Mouse (Mus musculus): ENCODE measurements around the gene Snrpb. TPM values are rescaled to one million over a fixed set of nuclear protein-coding genes. Genes with fewer than 3 reads are reported as not detected.

The Snrpb gene
- polyA plus RNA-seq, 1 experiment from 2014 or later = 756 TPM

- H3K4me1 ChIP-seq (ENCODE audit: control insufficient read depth, insufficient read depth, low read length) = no peaks in the 10 kb centered on the region
- H3K27ac ChIP-seq (replicated peaks; ENCODE audit: low read depth, low read length) = no peak overlapping the region
- no peak overlapping the region for H3K4me3 ChIP-seq (ENCODE audit: low read depth, low read length)
- H3K4me2 ChIP-seq (ENCODE audit: low read depth, low read length) = no peak overlapping the region
- DNase-seq (ENCODE audit: low spot score) (no peak), ATAC-seq (replicated peaks; ENCODE audit: insufficient number of reproducible peaks, low FRiP score, low TSS enrichment, low read depth) (no peak)
- WGBS = 61% methylated on average over 14 of the region's 14 CpGs
- H3K36me3 ChIP-seq (replicated peaks; ENCODE audit: control insufficient read depth, insufficient read depth, low read depth, low read length) = no peaks in the 10 kb centered on the region
- H3K9me3 ChIP-seq (replicated peaks; ENCODE audit: control insufficient read depth, low read length) = no peaks in the 10 kb centered on the region
- no peak overlapping the region for H3K9ac ChIP-seq (replicated peaks; ENCODE audit: low read length)
- H3K27me3 ChIP-seq (ENCODE audit: control insufficient read depth, insufficient read depth, low read length) = no peaks in the 10 kb centered on the region
These were observed 21.7 kb downstream of the Snrpb start for GRCm38 (mm10) chr2:130157231-130158087.

- no peak overlapping the region for H3K27ac ChIP-seq (replicated peaks; ENCODE audit: low read depth, low read length)
- H3K9me3 ChIP-seq (replicated peaks; ENCODE audit: control insufficient read depth, low read length) = no peaks in the 10 kb centered on the region
- no peaks in the 10 kb centered on the region for H3K4me1 ChIP-seq (ENCODE audit: control insufficient read depth, insufficient read depth, low read length)
- DNase-seq (ENCODE audit: low spot score) (no peak), ATAC-seq (replicated peaks; ENCODE audit: insufficient number of reproducible peaks, low FRiP score, low TSS enrichment, low read depth) (no peak)
- H3K36me3 ChIP-seq (replicated peaks; ENCODE audit: control insufficient read depth, insufficient read depth, low read depth, low read length) = no peaks in the 10 kb centered on the region
- no peaks in the 10 kb centered on the region for H3K27me3 ChIP-seq (ENCODE audit: control insufficient read depth, insufficient read depth, low read length)
- H3K9ac ChIP-seq (replicated peaks; ENCODE audit: low read length) = no peak overlapping the region
- H3K4me3 ChIP-seq (ENCODE audit: low read depth, low read length) = no peak overlapping the region
- H3K4me2 ChIP-seq (ENCODE audit: low read depth, low read length) = no peak overlapping the region
These were observed 23.4 kb downstream of the Snrpb start for GRCm38 (mm10) chr2:130155851-130156250.

- H3K36me3 ChIP-seq (replicated peaks; ENCODE audit: control insufficient read depth, insufficient read depth, low read depth, low read length) = no peaks in the 10 kb centered on the region
- H3K27me3 ChIP-seq (ENCODE audit: control insufficient read depth, insufficient read depth, low read length) = no peaks in the 10 kb centered on the region
- WGBS = 89% methylated on average over 3 of the region's 3 CpGs
- H3K4me2 ChIP-seq (ENCODE audit: low read depth, low read length) = no peak overlapping the region
- H3K9ac ChIP-seq (replicated peaks; ENCODE audit: low read length) = no peak overlapping the region
- H3K4me3 ChIP-seq (ENCODE audit: low read depth, low read length) = no peak overlapping the region
- H3K4me1 ChIP-seq (ENCODE audit: control insufficient read depth, insufficient read depth, low read length) = no peaks in the 10 kb centered on the region
- no peak overlapping the region for H3K27ac ChIP-seq (replicated peaks; ENCODE audit: low read depth, low read length)
- ATAC-seq (replicated peaks; ENCODE audit: insufficient number of reproducible peaks, low FRiP score, low TSS enrichment, low read depth) = no peak
- no peaks in the 10 kb centered on the region for H3K9me3 ChIP-seq (replicated peaks; ENCODE audit: control insufficient read depth, low read length)
- DNase-seq (ENCODE audit: low spot score) = no peak
These were observed 24.0 kb downstream of the Snrpb start for GRCm38 (mm10) chr2:130155171-130155570.

- no peak for ATAC-seq (replicated peaks; ENCODE audit: insufficient number of reproducible peaks, low FRiP score, low TSS enrichment, low read depth)
- Histone ChIP-seq H3K9me3 (replicated peaks; ENCODE audit: control insufficient read depth, low read length) (no peaks in the 10 kb centered on the region), H3K36me3 (replicated peaks; ENCODE audit: control insufficient read depth, insufficient read depth, low read depth, low read length) (no peaks in the 10 kb centered on the region), H3K4me1 (ENCODE audit: control insufficient read depth, insufficient read depth, low read length) (no peaks in the 10 kb centered on the region), H3K4me3 (ENCODE audit: low read depth, low read length) (no peak overlapping the region), H3K4me2 (ENCODE audit: low read depth, low read length) (no peak overlapping the region), H3K27me3 (ENCODE audit: control insufficient read depth, insufficient read depth, low read length) (no peaks in the 10 kb centered on the region), H3K9ac (replicated peaks; ENCODE audit: low read length) (no peak overlapping the region), H3K27ac (replicated peaks; ENCODE audit: low read depth, low read length) (no peak overlapping the region)
- DNase-seq (ENCODE audit: low spot score) = no peak
- 71% methylated on average over 5 of the region's 5 CpGs for WGBS
These were observed 33.0 kb downstream of the Snrpb start for GRCm38 (mm10) chr2:130146089-130146668.

- 87% methylated on average over 23 of the region's 23 CpGs for WGBS
- ATAC-seq (replicated peaks; ENCODE audit: insufficient number of reproducible peaks, low FRiP score, low TSS enrichment, low read depth) (no peak), DNase-seq (ENCODE audit: low spot score) (no peak)
These were observed 34.4 kb downstream of the Snrpb start for GRCm38 (mm10) chr2:130144703-130145324.

GRCm38 (mm10) chr2:130143011-130143410 lies 36.2 kb downstream of the Snrpb start:
- H3K9ac ChIP-seq (replicated peaks; ENCODE audit: low read length) = no peak overlapping the region
- no peaks in the 10 kb centered on the region for H3K36me3 ChIP-seq (replicated peaks; ENCODE audit: control insufficient read depth, insufficient read depth, low read depth, low read length)
- H3K4me3 ChIP-seq (ENCODE audit: low read depth, low read length) = no peak overlapping the region
- H3K27me3 ChIP-seq (ENCODE audit: control insufficient read depth, insufficient read depth, low read length) = no peaks in the 10 kb centered on the region
- WGBS = 93% methylated on average over 8 of the region's 8 CpGs
- H3K4me2 ChIP-seq (ENCODE audit: low read depth, low read length) = no peak overlapping the region
- no peak overlapping the region for H3K27ac ChIP-seq (replicated peaks; ENCODE audit: low read depth, low read length)
- DNase-seq (ENCODE audit: low spot score) (no peak), ATAC-seq (replicated peaks; ENCODE audit: insufficient number of reproducible peaks, low FRiP score, low TSS enrichment, low read depth) (no peak)
- no peaks in the 10 kb centered on the region for H3K9me3 ChIP-seq (replicated peaks; ENCODE audit: control insufficient read depth, low read length)
- H3K4me1 ChIP-seq (ENCODE audit: control insufficient read depth, insufficient read depth, low read length) = no peaks in the 10 kb centered on the region

More at GRCm38 (mm10) chr2:130144703-130145324, 34.4 kb downstream of the Snrpb start:
- Histone ChIP-seq H3K36me3 (replicated peaks; ENCODE audit: control insufficient read depth, insufficient read depth, low read depth, low read length) (no peaks in the 10 kb centered on the region), H3K9me3 (replicated peaks; ENCODE audit: control insufficient read depth, low read length) (no peaks in the 10 kb centered on the region), H3K4me3 (ENCODE audit: low read depth, low read length) (no peak overlapping the region), H3K4me2 (ENCODE audit: low read depth, low read length) (no peak overlapping the region), H3K27ac (replicated peaks; ENCODE audit: low read depth, low read length) (no peak overlapping the region), H3K9ac (replicated peaks; ENCODE audit: low read length) (no peak overlapping the region), H3K4me1 (ENCODE audit: control insufficient read depth, insufficient read depth, low read length) (no peaks in the 10 kb centered on the region), H3K27me3 (ENCODE audit: control insufficient read depth, insufficient read depth, low read length) (no peaks in the 10 kb centered on the region)

GRCm38 (mm10) chr2:130129687-130130086 lies 49.5 kb downstream of the Snrpb start:
- Histone ChIP-seq H3K4me1 (ENCODE audit: control insufficient read depth, insufficient read depth, low read length) (no peaks in the 10 kb centered on the region), H3K36me3 (replicated peaks; ENCODE audit: control insufficient read depth, insufficient read depth, low read depth, low read length) (no peaks in the 10 kb centered on the region)

GRCm38 (mm10) chr2:130126073-130126472 lies 53.1 kb downstream of the Snrpb start:
- H3K27me3 ChIP-seq (ENCODE audit: control insufficient read depth, insufficient read depth, low read length) = no peaks in the 10 kb centered on the region
- H3K4me2 ChIP-seq (ENCODE audit: low read depth, low read length) = no peak overlapping the region
- H3K4me3 ChIP-seq (ENCODE audit: low read depth, low read length) = no peak overlapping the region
- ATAC-seq (replicated peaks; ENCODE audit: insufficient number of reproducible peaks, low FRiP score, low TSS enrichment, low read depth) = no peak
- H3K36me3 ChIP-seq (replicated peaks; ENCODE audit: control insufficient read depth, insufficient read depth, low read depth, low read length) = no peaks in the 10 kb centered on the region
- H3K27ac ChIP-seq (replicated peaks; ENCODE audit: low read depth, low read length) = no peak overlapping the region
- DNase-seq (ENCODE audit: low spot score) = no peak
- H3K4me1 ChIP-seq (ENCODE audit: control insufficient read depth, insufficient read depth, low read length) = no peaks in the 10 kb centered on the region
- H3K9me3 ChIP-seq (replicated peaks; ENCODE audit: control insufficient read depth, low read length) = no peaks in the 10 kb centered on the region
- no peak overlapping the region for H3K9ac ChIP-seq (replicated peaks; ENCODE audit: low read length)
- 71% methylated on average over 1 of the region's 1 CpGs for WGBS

More at GRCm38 (mm10) chr2:130129687-130130086, 49.5 kb downstream of the Snrpb start:
- no peaks in the 10 kb centered on the region for H3K27me3 ChIP-seq (ENCODE audit: control insufficient read depth, insufficient read depth, low read length)
- no peak overlapping the region for H3K9ac ChIP-seq (replicated peaks; ENCODE audit: low read length)
- ATAC-seq (replicated peaks; ENCODE audit: insufficient number of reproducible peaks, low FRiP score, low TSS enrichment, low read depth) (no peak), DNase-seq (ENCODE audit: low spot score) (no peak)
- H3K9me3 ChIP-seq (replicated peaks; ENCODE audit: control insufficient read depth, low read length) = no peaks in the 10 kb centered on the region
- no peak overlapping the region for H3K27ac ChIP-seq (replicated peaks; ENCODE audit: low read depth, low read length)
- no peak overlapping the region for H3K4me2 ChIP-seq (ENCODE audit: low read depth, low read length)
- WGBS = 71% methylated on average over 1 of the region's 1 CpGs
- no peak overlapping the region for H3K4me3 ChIP-seq (ENCODE audit: low read depth, low read length)
